Mouse (Mus musculus) liver, adult 2 months (tissue): ENCODE results near the gene Gpr161. TPM values are rescaled to one million over a fixed set of nuclear protein-coding genes. Genes with fewer than 3 reads are reported as not detected.
A peak's percentile ranks its signal among the peaks of the same experiment; 100 is the strongest.
"Not testable (repeated sequence)": the region's sequence is repeated elsewhere in the genome, so short reads cannot be mapped to it uniquely, and the experiment has no call there.

Source experiments
- DNase-seq: peaks from one replicate; pipeline ENCODE4 v3.0.0-alpha.2; 2011; ENCODE audit warnings: low read depth, low spot score; ENCODE audit errors: extremely low read depth
- H3K27ac ChIP-seq: fragments of 200-500 bp; replicated peaks from 2 replicates; pipeline ENCODE4 v1.5.1; 2012; ENCODE audit warnings: low read depth, mild to moderate bottlenecking, control low read depth, inconsistent platforms, low read length; ENCODE audit not compliant: insufficient read depth
- H3K27me3 ChIP-seq: fragments of 200-500 bp; 2 replicates; pipeline ENCODE4 v1.6.1; 2012; ENCODE audit warnings: mild to moderate bottlenecking, moderate library complexity, low read length, inconsistent platforms; ENCODE audit not compliant: control insufficient read depth, insufficient read depth
- H3K36me3 ChIP-seq: fragments of 200-500 bp; 2 replicates; pipeline ENCODE4 v1.6.1; 2012; ENCODE audit warnings: low read length, inconsistent platforms; ENCODE audit not compliant: control insufficient read depth, insufficient read depth
- H3K4me1 ChIP-seq: fragments of 200-500 bp; 2 replicates; pipeline ENCODE4 v1.6.1; 2011; ENCODE audit warnings: low read length; ENCODE audit not compliant: control insufficient read depth, insufficient read depth
- H3K4me3 ChIP-seq: fragments of 200-500 bp; 2 replicates; pipeline ENCODE4 v1.5.1; 2011; ENCODE audit warnings: low read depth, mild to moderate bottlenecking, control low read depth, low read length, moderate library complexity; ENCODE audit not compliant: insufficient read depth
- H3K79me2 ChIP-seq: fragments of 200-500 bp; 2 replicates; pipeline ENCODE4 v1.6.1; 2012; ENCODE audit warnings: inconsistent platforms, mild to moderate bottlenecking, low read length, moderate library complexity; ENCODE audit not compliant: control insufficient read depth, insufficient read depth
- H3K9ac ChIP-seq: fragments of 200-500 bp; 2 replicates; pipeline ENCODE4 v1.6.1; 2012; ENCODE audit warnings: low read depth, mild to moderate bottlenecking, control low read depth, inconsistent platforms, low read length
- CTCF ChIP-seq: fragments of 200-500 bp; IDR thresholded peaks from 2 replicates; pipeline ENCODE4 v1.5.1; 2011; ENCODE audit warnings: low read depth, low read length, control low read depth
- POLR2A ChIP-seq: fragments of 200-500 bp; IDR thresholded peaks from 2 replicates; pipeline ENCODE4 v1.6.1; 2011; ENCODE audit warnings: low read length, control low read depth; ENCODE audit not compliant: insufficient read depth; ENCODE audit errors: extremely low read depth
- WGBS: fragments of 180-500 bp; shearing (Covaris S2); methylation state at CpG from one replicate; pipeline ENCODE4 v1.1.7; 2018; 5-methylcytosine and 5-hydroxymethylcytosine counted together
- polyA plus RNA-seq: library from polyadenylated mRNA; depleted of rRNA; stranded (reverse); fragments of >200 nt; gene quantifications from 2 replicates; pipeline ENCODE4 v1.2.3, GENCODE M21; 2012
- total RNA-seq: library from RNA; depleted of rRNA; stranded (reverse); fragments of >200 nt; gene quantifications from 2 replicates; pipeline ENCODE4 v1.2.3, GENCODE M21; 2014

The Gpr161 gene
- total and polyA plus RNA-seq, 2 experiments, result 0.07 to 0.09 TPM

DNA sequence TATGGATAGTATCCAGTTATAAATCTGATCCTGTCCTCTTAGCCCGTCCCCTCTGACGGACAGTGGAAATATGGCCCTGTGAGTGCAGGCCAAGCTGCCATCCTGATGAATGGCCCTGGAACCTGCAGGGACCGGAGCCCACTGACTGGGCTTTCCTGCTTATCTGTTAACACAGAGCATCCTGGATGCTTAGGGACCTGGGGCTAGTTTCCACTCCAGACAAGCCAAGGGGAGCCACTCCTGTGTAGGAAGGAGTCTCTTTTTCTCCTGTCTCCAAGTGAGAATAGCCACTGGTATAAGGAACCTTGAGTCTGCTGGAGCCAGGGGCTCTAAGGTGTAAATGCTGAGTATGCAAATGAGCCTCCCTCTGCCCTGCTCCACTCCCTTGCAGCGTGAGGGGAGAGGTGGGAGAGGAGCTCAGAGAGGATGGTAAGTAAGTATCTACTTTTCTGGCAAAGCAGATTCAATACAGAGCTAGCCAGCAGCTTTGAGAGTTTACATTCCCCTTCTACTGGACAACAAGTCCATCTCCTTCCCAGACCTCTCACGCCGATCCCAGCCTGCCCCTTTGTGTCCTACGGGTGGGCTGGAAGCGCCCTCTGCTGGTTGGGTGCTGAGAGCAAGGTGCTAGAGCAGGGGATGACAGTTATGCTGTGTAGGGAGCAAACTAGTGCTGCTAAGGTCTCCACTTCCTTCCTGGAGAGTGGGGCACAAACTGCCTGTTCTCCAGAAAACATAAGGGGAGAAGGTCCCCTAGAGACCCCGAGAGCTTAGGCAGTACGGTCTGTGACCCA is 24.7 kb downstream of the Gpr161 start:
- Histone ChIP-seq H3K4me1 (no peaks in the 10 kb centered on the region), H3K36me3 (no peaks in the 10 kb centered on the region), H3K79me2 (no peaks in the 10 kb centered on the region), H3K27me3 (no peaks in the 10 kb centered on the region), H3K27ac (no peak overlapping the region), H3K9ac (no peak overlapping the region), H3K4me3 (no peak overlapping the region)
- WGBS, result 42% methylated on average over 10 of the region's 10 CpGs
- peak; percentile 26 for DNase-seq
- TF ChIP-seq CTCF (peak; percentile 94), POLR2A (no peak)

- Histone ChIP-seq H3K79me2 (no peaks in the 10 kb centered on the region), H3K4me1 (no peaks in the 10 kb centered on the region), H3K4me3 (no peak overlapping the region), H3K36me3 (no peaks in the 10 kb centered on the region), H3K9ac (no peak overlapping the region), H3K27me3 (no peaks in the 10 kb centered on the region), H3K27ac (no peak overlapping the region)
- peak; percentile 10 for DNase-seq
- no peak for TF ChIP-seq POLR2A
- no peak for TF ChIP-seq CTCF
- 84% methylated on average over 13 of the region's 13 CpGs for WGBS
Observed at GRCm38 (mm10) chr1:165321393-165321861, 25.8 kb downstream of the Gpr161 start.

DNA sequence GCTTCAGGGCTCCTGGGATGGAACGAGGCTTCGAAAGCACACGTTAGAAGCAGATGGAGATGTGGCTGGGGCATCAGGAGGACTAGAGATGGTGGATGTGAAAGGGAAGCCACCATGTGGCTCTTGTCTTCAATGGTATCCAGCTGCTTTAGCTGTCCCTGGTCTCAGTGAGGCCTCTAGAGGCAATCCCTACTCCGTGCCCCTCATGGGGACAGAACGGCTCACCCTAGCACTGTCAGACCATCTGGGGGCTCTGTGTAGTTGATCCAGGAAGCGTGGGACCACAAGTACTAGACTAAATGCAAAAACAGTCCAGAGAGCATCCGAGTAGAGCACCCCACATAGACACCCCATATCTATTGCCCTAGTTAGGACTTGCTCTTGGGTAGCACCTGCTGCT is 26.3 kb downstream of the Gpr161 start:
- Histone ChIP-seq H3K4me1 (no peaks in the 10 kb centered on the region), H3K9ac (no peak overlapping the region), H3K4me3 (no peak overlapping the region), H3K79me2 (no peaks in the 10 kb centered on the region), H3K27me3 (no peaks in the 10 kb centered on the region), H3K27ac (no peak overlapping the region), H3K36me3 (no peaks in the 10 kb centered on the region)
- 88% methylated on average over 7 of the region's 7 CpGs for WGBS
- no peak for DNase-seq
- TF ChIP-seq POLR2A (no peak), CTCF (no peak)

GRCm38 (mm10) chr1:165322934-165323333 is 27.3 kb downstream of the Gpr161 start:
- Histone ChIP-seq H3K27me3 (no peaks in the 10 kb centered on the region), H3K9ac (no peak overlapping the region), H3K4me3 (no peak overlapping the region), H3K4me1 (no peaks in the 10 kb centered on the region), H3K79me2 (no peaks in the 10 kb centered on the region), H3K27ac (no peak overlapping the region), H3K36me3 (peaks cover 2% of the 10 kb centered on the region; the same call in 1 of the 2 replicates)
- 40% methylated on average over 7 of the region's 7 CpGs for WGBS
- no peak for DNase-seq
- TF ChIP-seq POLR2A, result no peak
- TF ChIP-seq CTCF, result no peak

GRCm38 (mm10) chr1:165327370-165327769 is 31.8 kb downstream of the Gpr161 start:
- no peak overlapping the region for H3K4me3 ChIP-seq
- no peaks in the 10 kb centered on the region for H3K27me3 ChIP-seq
- TF ChIP-seq POLR2A (no peak), CTCF (no peak)
- peaks cover 9% of the 10 kb centered on the region; the same call in 1 of the 2 replicates for H3K36me3 ChIP-seq
- H3K79me2 ChIP-seq, result no peaks in the 10 kb centered on the region
- WGBS, result 64% methylated on average over 2 of the region's 2 CpGs
- no peak overlapping the region for H3K9ac ChIP-seq
- H3K4me1 ChIP-seq, result peaks cover 8% of the 10 kb centered on the region
- DNase-seq, result peak; percentile 90
- no peak overlapping the region for H3K27ac ChIP-seq

GRCm38 (mm10) chr1:165327831-165328230 is 32.2 kb downstream of the Gpr161 start:
- WGBS, result 97% methylated on average over 5 of the region's 5 CpGs
- Histone ChIP-seq H3K27ac (no peak overlapping the region), H3K9ac (no peak overlapping the region), H3K4me3 (no peak overlapping the region), H3K27me3 (no peaks in the 10 kb centered on the region), H3K36me3 (peaks cover 11% of the 10 kb centered on the region; the same call in 1 of the 2 replicates), H3K79me2 (no peaks in the 10 kb centered on the region), H3K4me1 (peaks cover 8% of the 10 kb centered on the region)
- TF ChIP-seq POLR2A, result no peak
- no peak for TF ChIP-seq CTCF
- no peak for DNase-seq

- DNase-seq, result peak; percentile 48
- H3K79me2 ChIP-seq, H3K4me1 ChIP-seq, H3K9ac ChIP-seq, H3K4me3 ChIP-seq, H3K27ac ChIP-seq, H3K27me3 ChIP-seq: not testable (repeated sequence)
- WGBS, result 77% methylated on average over 17 of the region's 17 CpGs
- H3K36me3 ChIP-seq, result peaks cover 12% of the 10 kb centered on the region; the same call in 1 of the 2 replicates
Observed at GRCm38 (mm10) chr1:165328384-165329289, 33.0 kb downstream of the Gpr161 start.
